Mouse (Mus musculus) liver, adult 10 weeks (tissue): ENCODE data around the gene Olfr1414. TPM values are rescaled to one million over a fixed set of nuclear protein-coding genes. Genes with fewer than 3 reads are reported as not detected.

Source experiments
- polyA plus RNA-seq: library from polyadenylated mRNA; stranded (reverse); fragments of 350-450 nt; fragmentation: Illumina TruSeq; extraction: RNeasy Lipid Tissue Mini Kit (QIAGEN cat#74804); gene quantifications from one replicate; pipeline ENCODE4 v1.2.3, GENCODE M21; 2014; ENCODE audit warnings: low read depth, low replicate concordance

Gene Olfr1414
- polyA plus RNA-seq: not detected

DNA sequence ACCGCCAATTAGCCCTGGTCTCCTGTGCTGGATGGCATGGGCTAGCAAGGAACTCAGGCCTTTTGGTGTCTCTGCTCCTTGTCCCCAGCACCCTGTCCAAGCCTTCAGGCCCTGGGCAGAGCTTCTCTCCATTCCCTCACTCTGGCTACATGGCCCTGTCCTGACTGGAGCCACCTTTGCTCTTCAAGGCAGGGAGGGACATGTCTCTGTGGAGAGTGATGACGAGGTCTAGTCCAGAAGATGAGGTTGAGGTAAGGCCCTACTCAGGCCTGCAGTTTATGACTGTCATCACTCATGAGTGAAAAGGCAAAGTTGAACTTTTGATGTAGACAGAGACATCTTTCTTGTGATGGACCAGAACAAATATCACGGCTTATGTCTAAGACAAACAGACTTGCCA is at the start of gene Olfr1414:
Gene Olfr1414, minus strand, starts transcription at position 101 of the 400 bp plus-strand sequence.

DNA sequence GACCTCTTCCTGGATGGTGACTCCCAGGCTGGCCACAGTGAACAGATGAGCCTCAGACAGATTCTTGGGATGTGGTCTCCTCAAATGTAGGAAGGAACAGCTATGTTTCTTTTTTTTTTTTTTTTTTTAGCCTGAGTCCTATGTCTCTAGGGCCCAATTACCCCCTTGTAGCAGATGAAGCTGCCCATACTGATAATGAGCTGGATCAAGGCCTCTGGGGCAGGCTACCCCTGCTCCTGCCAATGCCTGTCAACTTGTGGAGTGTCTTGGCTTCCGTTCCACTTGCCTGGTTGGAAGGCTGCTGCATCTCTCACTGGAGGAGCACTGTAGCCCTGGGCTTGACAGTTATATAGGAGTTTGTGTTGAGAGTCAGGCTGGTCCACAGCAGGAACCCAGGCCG is 22.5 kb downstream of the Olfr1414 start, which contains the start of gene Olfr1415:
Gene Olfr1415, minus strand, starts transcription at position 101 of the 400 bp plus-strand sequence.

DNA sequence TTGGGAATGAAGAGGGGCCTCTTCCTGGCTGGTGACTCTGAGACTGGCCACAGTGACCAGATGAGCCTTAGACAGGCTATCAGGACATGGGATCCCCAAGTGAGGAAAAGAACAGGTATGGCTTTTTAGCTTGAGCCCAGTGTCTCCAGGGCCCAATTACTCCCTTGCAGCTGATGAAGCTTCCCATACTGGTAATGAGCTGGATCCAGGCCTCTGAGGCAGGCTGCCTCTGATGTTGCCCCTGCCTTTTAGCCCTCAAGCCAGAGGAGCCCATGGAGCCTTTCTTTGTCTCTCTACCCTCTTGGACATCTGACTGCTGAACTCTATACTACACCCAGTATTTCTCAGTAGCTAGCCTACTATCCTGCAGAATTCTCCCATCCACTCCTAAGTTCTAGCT is 33.4 kb downstream of the Olfr1414 start, which contains the start of gene Olfr1416:
Gene Olfr1416, minus strand, starts transcription at position 101 of the 400 bp plus-strand sequence.

DNA sequence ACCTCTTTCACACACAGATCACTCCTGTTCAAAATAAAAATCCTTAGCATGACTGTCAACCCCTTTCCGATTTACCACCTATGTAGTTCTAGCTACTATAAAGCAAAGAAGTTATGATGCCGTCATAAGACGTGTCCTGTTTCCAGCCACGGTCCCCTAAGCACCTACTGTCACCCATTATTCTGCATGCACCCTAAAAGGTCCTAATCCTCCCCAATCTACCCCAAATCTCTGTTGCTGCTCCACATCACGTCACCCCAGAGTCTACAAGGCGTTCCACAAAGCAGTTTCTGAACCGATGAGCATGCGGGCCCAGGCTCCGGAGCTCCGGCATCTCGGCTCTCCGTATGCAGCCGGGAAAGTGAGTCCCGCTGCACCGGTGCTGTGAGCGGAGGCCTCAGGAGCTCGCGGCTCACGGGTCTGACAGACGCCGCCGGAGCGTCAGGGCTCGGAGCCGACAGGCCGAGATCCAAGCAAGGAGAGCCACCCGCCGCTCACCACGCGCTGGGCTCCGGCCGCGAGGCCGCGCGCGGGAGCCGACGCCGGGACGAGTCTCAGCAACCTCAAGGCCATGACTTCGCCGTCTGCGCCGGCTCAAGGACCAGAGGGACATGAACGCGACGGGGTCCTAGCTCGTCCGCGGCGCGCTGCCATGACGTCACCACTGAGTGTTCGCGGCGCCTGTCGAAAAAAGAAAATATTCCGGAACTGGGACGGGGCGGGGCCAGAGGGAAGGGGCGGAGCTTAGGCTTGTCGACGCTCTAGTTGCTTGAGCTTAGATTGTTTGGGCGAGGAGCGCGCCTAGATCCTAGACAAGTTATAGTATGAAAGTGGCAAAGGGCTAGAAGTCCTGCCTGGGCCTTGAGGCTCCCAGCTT is 45.1 kb downstream of the Olfr1414 start, which contains the start of gene Ndufa10:
Gene Ndufa10, minus strand, starts transcription at position 696 of the 877 bp plus-strand sequence.

Other genes with a start within 250 kb of the Olfr1414 start
- 242 TPM for gene Ndufa10, start 44.8 kb downstream of the Olfr1414 start, polyA plus RNA-seq
- not detected for gene Olfr1416, start 33.5 kb downstream of the Olfr1414 start, polyA plus RNA-seq
- gene Olfr1415, start 22.6 kb downstream of the Olfr1414 start, polyA plus RNA-seq: not detected
- not detected for gene Olfr1413, start 52.7 kb upstream of the Olfr1414 start, polyA plus RNA-seq
- gene Olfr1412, start 67.1 kb upstream of the Olfr1414 start, polyA plus RNA-seq: not detected
- gene Olfr1411, start 75.8 kb upstream of the Olfr1414 start, polyA plus RNA-seq: not detected
- gene Olfr1410, start 87.1 kb upstream of the Olfr1414 start, polyA plus RNA-seq: not detected
- gene Olfr12, start 99.1 kb upstream of the Olfr1414 start, polyA plus RNA-seq: not detected
- gene Cops9, start 123.3 kb upstream of the Olfr1414 start, polyA plus RNA-seq: 65.2 TPM
- not detected for gene Otos, start 130.2 kb upstream of the Olfr1414 start, polyA plus RNA-seq